Mouse (Mus musculus) intestine, embryonic 14.5 days (tissue): ENCODE measurements at regions not wholly inside any gene's neighbourhood (a gene's known extent, or its start where the extent isn't known, plus 50 kb on each side); places are given as distances from the start of the nearest gene placed in this dataset.

Source experiments
- ATAC-seq: fragments of 200-750 bp; cut with Nextera tagmentation; replicated peaks from 2 replicates; pipeline ENCODE4 v1.8.0; 2017; ENCODE audit warnings: low read depth, moderate number of reproducible peaks, moderate TSS enrichment, moderate library complexity; ENCODE audit not compliant: low FRiP score, low TSS enrichment
- DNase-seq: peaks from one replicate; pipeline ENCODE4 v3.0.0-alpha.2; 2018; ENCODE audit warnings: low spot score
- H3K27ac ChIP-seq: fragments of 300-500 bp; sonication (generic); 2 replicates; pipeline ENCODE4 v1.5.1; 2014; ENCODE audit warnings: low read depth, mild to moderate bottlenecking, control low read depth
- H3K27me3 ChIP-seq: fragments of 300-500 bp; sonication (generic); replicated peaks from 2 replicates; pipeline ENCODE4 v1.6.1; 2014; ENCODE audit warnings: low read length, control low read depth; ENCODE audit not compliant: control insufficient read depth, insufficient read depth
- H3K36me3 ChIP-seq: fragments of 300-500 bp; sonication (generic); 2 replicates; pipeline ENCODE4 v1.6.1; 2014; ENCODE audit warnings: low read length, control low read depth; ENCODE audit not compliant: control insufficient read depth, insufficient read depth
- H3K4me1 ChIP-seq: fragments of 300-500 bp; sonication (generic); replicated peaks from 2 replicates; pipeline ENCODE4 v1.6.1; 2014; ENCODE audit warnings: low read length, control low read depth, mixed read lengths; ENCODE audit not compliant: control insufficient read depth, insufficient read depth
- H3K4me2 ChIP-seq: fragments of 300-500 bp; sonication (generic); 2 replicates; pipeline ENCODE4 v1.6.1; 2014; ENCODE audit warnings: low read length
- H3K4me3 ChIP-seq: fragments of 300-500 bp; sonication (generic); 2 replicates; pipeline ENCODE4 v1.5.1; 2014; ENCODE audit warnings: low read depth, low read length, control low read depth, mixed read lengths
- H3K9ac ChIP-seq: fragments of 300-500 bp; sonication (generic); 2 replicates; pipeline ENCODE4 v1.6.1; 2014; ENCODE audit warnings: mild to moderate bottlenecking, low read length
- H3K9me3 ChIP-seq: fragments of 300-500 bp; sonication (generic); 2 replicates; pipeline ENCODE4 v1.6.1; 2016; ENCODE audit warnings: low read length, control low read depth; ENCODE audit not compliant: control insufficient read depth
- WGBS: fragments of 180-500 bp; shearing (Covaris S2); extraction: QIAGEN DNeasy Blood & Tissue Kit; methylation state at CpG from one replicate; pipeline ENCODE4 v1.1.7; 2014; 5-methylcytosine and 5-hydroxymethylcytosine counted together

GRCm38 (mm10) chr9:52492947-52493505 lies 186.6 kb downstream of the AI593442 start:
- no peak overlapping the region for H3K27ac ChIP-seq
- 52% methylated on average over 2 of the region's 2 CpGs for WGBS
- H3K4me1 ChIP-seq: no peaks in the 10 kb centered on the region
- no peaks in the 10 kb centered on the region for H3K9me3 ChIP-seq
- H3K9ac ChIP-seq: no peak overlapping the region
- ATAC-seq (no peak), DNase-seq (no peak)
- H3K4me2 ChIP-seq: no peak overlapping the region
- H3K27me3 ChIP-seq: no peaks in the 10 kb centered on the region
- no peaks in the 10 kb centered on the region for H3K36me3 ChIP-seq
- no peak overlapping the region for H3K4me3 ChIP-seq

GRCm38 (mm10) chr9:52473555-52474196 lies 205.9 kb downstream of the AI593442 start:
- Histone ChIP-seq H3K36me3 (no peaks in the 10 kb centered on the region), H3K4me3 (no peak overlapping the region), H3K4me2 (no peak overlapping the region), H3K27ac (no peak overlapping the region), H3K27me3 (no peaks in the 10 kb centered on the region), H3K4me1 (no peaks in the 10 kb centered on the region), H3K9me3 (no peaks in the 10 kb centered on the region), H3K9ac (no peak overlapping the region)
- DNase-seq (no peak), ATAC-seq (no peak)
- WGBS: 74% methylated on average over 11 of the region's 11 CpGs

GRCm38 (mm10) chr9:52472859-52473258 lies 206.7 kb downstream of the AI593442 start:
- H3K27ac ChIP-seq: no peak overlapping the region
- H3K36me3 ChIP-seq: no peaks in the 10 kb centered on the region
- no peaks in the 10 kb centered on the region for H3K4me1 ChIP-seq
- H3K9me3 ChIP-seq: no peaks in the 10 kb centered on the region
- H3K27me3 ChIP-seq: no peaks in the 10 kb centered on the region
- WGBS: 72% methylated on average over 8 of the region's 8 CpGs
- no peak overlapping the region for H3K4me3 ChIP-seq
- H3K9ac ChIP-seq: no peak overlapping the region
- no peak for ATAC-seq
- DNase-seq: no peak
- H3K4me2 ChIP-seq: no peak overlapping the region

- Histone ChIP-seq H3K27me3 (no peaks in the 10 kb centered on the region), H3K4me2 (no peak overlapping the region), H3K4me3 (no peak overlapping the region), H3K27ac (no peak overlapping the region), H3K36me3 (no peaks in the 10 kb centered on the region), H3K9me3 (no peaks in the 10 kb centered on the region), H3K4me1 (no peaks in the 10 kb centered on the region), H3K9ac (no peak overlapping the region)
- 77% methylated on average over 2 of the region's 2 CpGs for WGBS
- no peak for ATAC-seq
- no peak for DNase-seq
These were observed 221.1 kb downstream of the AI593442 start for GRCm38 (mm10) chr9:52458518-52458917.

- ATAC-seq (no peak), DNase-seq (no peak)
- H3K36me3 ChIP-seq: no peaks in the 10 kb centered on the region
- 84% methylated on average over 2 of the region's 2 CpGs for WGBS
- no peak overlapping the region for H3K9ac ChIP-seq
- no peak overlapping the region for H3K4me2 ChIP-seq
- H3K27ac ChIP-seq: no peak overlapping the region
- no peak overlapping the region for H3K4me3 ChIP-seq
- H3K4me1 ChIP-seq: no peaks in the 10 kb centered on the region
- H3K9me3 ChIP-seq: no peaks in the 10 kb centered on the region
- H3K27me3 ChIP-seq: no peaks in the 10 kb centered on the region
These were observed 225.1 kb downstream of the AI593442 start for GRCm38 (mm10) chr9:52454445-52454844.

GRCm38 (mm10) chr9:52451792-52452191 lies 227.8 kb downstream of the AI593442 start:
- WGBS: 77% methylated on average over 3 of the region's 3 CpGs
- Histone ChIP-seq H3K9me3 (no peaks in the 10 kb centered on the region), H3K4me3 (no peak overlapping the region), H3K27me3 (no peaks in the 10 kb centered on the region), H3K9ac (no peak overlapping the region), H3K27ac (no peak overlapping the region), H3K4me2 (no peak overlapping the region), H3K36me3 (no peaks in the 10 kb centered on the region), H3K4me1 (no peaks in the 10 kb centered on the region)
- ATAC-seq (no peak), DNase-seq (no peak)

GRCm38 (mm10) chr9:52448245-52448644 lies 231.3 kb downstream of the AI593442 start:
- no peak overlapping the region for H3K9ac ChIP-seq
- H3K36me3 ChIP-seq: no peaks in the 10 kb centered on the region
- no peaks in the 10 kb centered on the region for H3K27me3 ChIP-seq
- H3K4me2 ChIP-seq: no peak overlapping the region
- H3K27ac ChIP-seq: no peak overlapping the region
- H3K4me3 ChIP-seq: no peak overlapping the region
- no peaks in the 10 kb centered on the region for H3K4me1 ChIP-seq
- no peak for ATAC-seq
- DNase-seq: no peak
- H3K9me3 ChIP-seq: no peaks in the 10 kb centered on the region

GRCm38 (mm10) chr9:52443228-52443627 lies 236.4 kb downstream of the AI593442 start:
- no peak overlapping the region for H3K9ac ChIP-seq
- no peak overlapping the region for H3K4me3 ChIP-seq
- no peaks in the 10 kb centered on the region for H3K36me3 ChIP-seq
- ATAC-seq (no peak), DNase-seq (no peak)
- H3K27me3 ChIP-seq: no peaks in the 10 kb centered on the region
- H3K27ac ChIP-seq: no peak overlapping the region
- H3K4me1 ChIP-seq: no peaks in the 10 kb centered on the region
- no peak overlapping the region for H3K4me2 ChIP-seq
- WGBS: 89% methylated on average over 7 of the region's 7 CpGs
- no peaks in the 10 kb centered on the region for H3K9me3 ChIP-seq

- Histone ChIP-seq H3K27me3 (no peaks in the 10 kb centered on the region), H3K4me1 (no peaks in the 10 kb centered on the region), H3K9ac (no peak overlapping the region), H3K9me3 (no peaks in the 10 kb centered on the region), H3K27ac (no peak overlapping the region), H3K4me2 (no peak overlapping the region), H3K4me3 (no peak overlapping the region), H3K36me3 (no peaks in the 10 kb centered on the region)
- WGBS: 70% methylated on average over 4 of the region's 4 CpGs
- DNase-seq: no peak
- ATAC-seq: no peak
These were observed 245.4 kb downstream of the AI593442 start for GRCm38 (mm10) chr9:52434215-52434614.
